Mouse (Mus musculus): ENCODE measurements around the gene Klhl26. TPM values are rescaled to one million over a fixed set of nuclear protein-coding genes. Genes with fewer than 3 reads are reported as not detected.

Klhl26 gene
- total RNA-seq, 2 experiments from 2014 or later: 3.5 to 4.7 TPM

DNA sequence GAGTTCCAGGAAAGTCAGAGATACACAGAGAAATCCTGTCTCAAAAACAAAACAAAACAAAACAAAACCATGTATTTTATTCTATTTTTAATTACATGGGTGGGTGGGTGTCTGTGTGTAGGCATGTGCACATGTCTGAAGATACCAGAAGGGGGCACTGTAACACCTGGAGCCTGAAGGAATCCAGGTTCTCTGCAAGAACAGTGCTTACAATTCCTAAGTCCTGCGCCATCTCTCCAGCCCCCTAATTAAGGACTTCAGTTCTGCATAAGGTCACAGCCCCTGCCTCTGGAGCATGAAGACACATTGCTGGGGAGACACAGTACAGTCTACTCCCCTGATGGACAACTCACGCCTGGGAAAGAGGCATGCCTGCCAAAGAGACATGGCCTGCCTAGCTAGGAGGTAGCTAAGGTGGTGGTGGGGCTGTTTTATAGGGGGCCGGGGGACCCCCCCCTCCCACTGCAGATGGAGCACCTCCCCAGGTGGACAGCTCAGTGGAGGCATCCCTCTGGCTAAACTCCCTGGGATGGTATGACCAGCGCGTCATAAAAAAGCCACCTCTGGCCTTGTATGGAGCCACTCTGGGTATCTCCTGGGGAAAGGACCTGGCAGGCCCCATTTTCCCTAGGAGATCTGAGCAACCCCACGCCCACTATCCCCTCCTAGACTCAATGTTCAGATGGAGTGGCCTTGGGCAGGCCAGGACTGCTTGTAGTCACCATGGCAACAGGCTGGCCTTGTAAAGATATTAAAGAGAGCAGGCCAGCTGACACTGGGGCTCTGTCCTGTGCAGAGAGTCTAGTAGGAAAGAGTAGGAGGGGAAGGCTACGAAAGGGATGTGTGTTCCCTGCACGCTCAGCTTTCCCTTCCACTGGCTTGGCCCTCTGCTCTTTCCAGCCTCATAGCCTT lies 61.0 kb downstream of the Klhl26 start:
- ATAC-seq (replicated peaks; ENCODE audit: poor library complexity): peak; percentile 69

DNA sequence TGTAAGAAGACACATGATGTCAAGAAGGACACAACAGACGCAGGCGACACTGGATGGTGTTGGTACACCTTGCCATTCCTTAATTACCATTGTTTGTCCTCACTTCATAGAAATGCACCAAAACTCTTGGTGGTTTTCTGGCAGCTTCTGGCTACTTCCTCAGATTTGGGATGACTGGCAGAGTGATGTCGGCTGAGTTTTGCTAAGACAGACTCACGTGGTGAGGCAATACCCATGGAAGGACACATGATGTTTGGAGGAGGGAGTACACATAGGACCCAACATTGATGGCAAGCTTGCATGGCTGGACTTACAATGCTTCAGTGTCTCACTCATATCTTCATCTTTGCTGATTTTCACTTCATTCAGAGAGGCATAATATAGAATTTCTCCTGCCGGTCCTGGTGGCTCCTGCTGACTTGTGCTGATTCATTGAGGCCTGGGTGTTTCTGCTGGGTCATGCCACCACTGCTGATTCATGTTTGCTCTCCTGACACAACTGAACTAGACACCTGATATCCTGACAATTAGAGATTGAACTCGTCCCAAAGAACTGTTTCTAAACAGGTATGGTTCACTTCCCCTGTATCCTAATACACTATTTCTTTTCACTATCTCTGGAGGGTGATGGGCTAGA lies 62.3 kb downstream of the Klhl26 start:
- no peak for ATAC-seq (replicated peaks; ENCODE audit: poor library complexity)

DNA sequence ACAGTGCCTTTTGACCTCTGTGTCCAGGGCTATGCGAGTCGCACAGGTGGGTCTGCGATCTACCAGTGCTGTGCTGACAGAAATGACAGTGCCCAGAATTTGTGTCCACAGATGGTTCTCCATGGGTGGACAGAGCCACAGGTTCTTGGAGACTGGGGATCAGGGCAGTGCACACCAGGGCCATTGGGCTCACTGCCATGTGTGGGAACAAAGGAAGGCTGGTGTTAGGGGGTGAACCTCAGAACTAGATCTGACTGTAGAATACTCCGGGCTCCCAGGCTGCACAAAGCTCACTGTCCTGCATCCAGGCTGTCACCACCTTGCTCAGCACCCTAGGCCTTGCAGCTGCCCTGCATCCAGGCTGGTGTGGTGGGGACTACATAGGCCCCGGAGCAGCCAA lies 66.5 kb downstream of the Klhl26 start:
- ATAC-seq (replicated peaks; ENCODE audit: poor library complexity): no peak

DNA sequence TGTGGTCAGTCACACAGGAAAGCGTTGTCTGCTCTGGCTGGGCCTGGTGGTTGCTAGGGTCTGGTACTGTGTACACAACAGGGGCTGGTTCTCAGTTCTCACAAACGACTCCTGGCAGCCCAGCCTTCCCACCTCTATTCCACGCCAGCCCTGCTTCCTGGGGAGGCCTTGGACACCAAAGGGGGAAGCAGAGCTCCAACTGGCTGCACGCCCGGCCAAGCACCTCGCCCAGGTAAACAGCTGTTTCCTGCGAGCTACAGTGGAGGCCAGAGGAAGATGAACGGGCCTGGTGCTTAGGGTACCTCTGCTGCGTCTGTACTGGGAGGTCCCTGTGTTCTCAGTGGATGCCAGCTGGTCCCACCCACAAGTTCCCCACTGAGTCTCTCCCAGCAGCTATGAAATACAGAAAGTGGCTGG lies 67.3 kb downstream of the Klhl26 start:
- ATAC-seq (replicated peaks; ENCODE audit: poor library complexity): no peak

DNA sequence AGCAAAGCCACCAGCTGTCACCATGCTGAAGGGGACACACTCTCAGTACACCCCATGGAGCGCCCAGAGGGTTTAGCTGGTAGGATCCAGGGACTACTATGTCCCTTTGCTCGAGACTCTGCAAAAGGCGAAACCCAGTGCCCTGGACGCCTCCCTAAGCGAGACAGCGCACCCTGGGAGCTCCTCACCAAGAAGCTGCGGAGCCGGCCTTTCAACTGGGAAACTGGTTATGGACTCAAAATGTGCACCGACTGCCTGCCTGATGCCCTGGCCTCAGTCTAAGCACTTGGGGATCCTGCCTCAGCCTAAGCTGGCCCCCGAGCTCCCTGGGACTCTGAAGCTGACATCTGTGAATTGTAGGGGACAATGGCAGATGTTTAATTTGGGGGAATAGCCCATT lies 67.7 kb downstream of the Klhl26 start:
- ATAC-seq (replicated peaks; ENCODE audit: poor library complexity): no peak

DNA sequence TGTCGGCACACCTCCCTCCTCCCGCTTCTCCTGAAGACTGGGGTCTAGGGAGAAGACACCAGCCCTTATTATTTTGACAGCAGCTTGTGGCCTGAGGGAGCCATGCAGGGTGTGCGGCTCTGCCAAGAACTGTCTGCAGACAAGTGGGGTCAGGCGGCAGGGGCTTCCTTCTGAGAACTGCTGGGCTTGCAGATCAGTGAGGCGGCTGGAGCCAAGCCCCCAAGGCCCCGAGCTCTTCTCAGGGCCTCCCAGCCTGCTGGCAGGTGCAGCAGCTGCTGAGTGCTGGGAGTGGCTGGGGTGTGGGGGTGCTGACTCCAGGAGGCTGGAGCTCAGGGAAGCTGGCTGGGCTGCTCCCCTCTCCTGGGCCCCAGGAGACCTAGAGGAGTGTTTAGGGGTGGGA lies 68.5 kb downstream of the Klhl26 start:
- ATAC-seq (replicated peaks; ENCODE audit: poor library complexity): no peak

DNA sequence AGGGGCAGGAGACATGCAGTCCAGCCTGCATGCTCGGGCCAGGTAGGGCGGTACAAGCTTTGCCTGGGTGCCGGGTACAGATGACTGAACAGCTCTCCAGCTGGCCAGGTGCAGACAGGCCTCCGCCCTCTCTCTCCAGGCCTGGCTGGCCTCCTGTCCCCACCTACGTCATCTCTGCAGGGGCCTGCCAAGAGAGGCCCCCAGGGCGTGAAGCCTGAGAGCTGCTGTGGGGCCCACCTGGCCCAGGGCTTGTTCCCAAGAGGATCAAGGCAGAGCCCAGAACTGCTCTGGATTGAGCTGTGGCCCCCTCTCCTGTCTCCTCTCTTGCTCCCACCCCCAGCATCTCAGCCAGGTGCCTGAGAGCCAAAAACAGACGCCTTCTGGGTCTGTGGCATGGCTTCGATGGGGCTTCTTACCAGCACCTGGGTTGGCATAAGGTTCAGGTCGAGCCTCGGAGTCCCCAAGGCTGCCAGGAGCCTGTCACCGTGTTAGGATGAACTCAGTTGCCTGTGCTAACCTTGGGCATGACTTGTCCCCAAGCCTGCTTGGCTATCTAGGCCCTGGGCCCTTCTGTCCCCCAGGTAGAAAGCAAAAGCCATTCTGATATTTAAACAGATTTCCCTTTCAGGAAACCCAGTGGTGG lies 70.2 kb downstream of the Klhl26 start:
- no peak for ATAC-seq (replicated peaks; ENCODE audit: poor library complexity)

DNA sequence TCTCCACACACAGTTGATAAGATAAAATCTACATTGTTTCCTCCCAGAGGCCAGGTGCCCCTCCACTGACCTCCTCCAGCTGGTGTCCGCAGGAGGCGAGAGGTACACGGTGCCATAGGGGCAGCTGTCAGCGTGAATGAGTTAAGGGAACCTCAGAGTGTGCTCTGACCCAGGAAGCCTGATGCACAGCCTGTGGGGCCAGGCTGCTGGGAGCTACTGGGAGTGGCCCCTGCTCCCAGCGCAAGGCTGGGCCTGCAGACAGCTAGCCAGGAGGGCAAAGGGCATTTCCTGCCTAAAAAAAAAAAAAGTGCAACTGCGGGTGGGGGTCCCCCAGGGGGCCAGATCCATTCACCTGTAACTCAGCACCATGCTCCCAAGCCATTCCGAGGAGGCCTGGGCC lies 71.6 kb downstream of the Klhl26 start:
- ATAC-seq (replicated peaks; ENCODE audit: poor library complexity): no peak

DNA sequence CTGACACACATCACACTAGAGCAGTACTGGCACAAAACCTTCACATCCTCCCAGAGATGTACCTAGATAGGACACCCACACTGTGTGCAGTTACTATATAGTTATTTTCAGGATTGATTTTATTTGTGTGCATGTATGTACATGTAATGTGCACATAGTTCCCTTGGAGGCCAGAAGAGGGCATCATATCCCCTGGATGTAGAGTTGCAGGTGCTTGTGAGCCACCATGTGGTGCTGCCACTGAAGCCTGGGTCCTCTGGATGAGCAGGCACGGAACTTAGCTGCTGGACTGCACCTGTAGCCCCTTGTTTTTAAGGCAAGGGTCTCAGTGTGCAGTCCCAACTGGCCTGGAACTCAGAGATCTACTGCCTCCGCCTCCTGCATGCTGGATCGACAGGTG lies 72.6 kb downstream of the Klhl26 start:
- ATAC-seq (replicated peaks; ENCODE audit: poor library complexity): no peak

Other genes starting within 250 kb of the Klhl26 start
- 32.2 and 53.8 TPM in 2 replicates for gene Sugp2, start 242.7 kb downstream of the Klhl26 start, total RNA-seq (2015)
- 44.2 and 45.7 TPM in 2 replicates for gene Sugp2, start 242.7 kb downstream of the Klhl26 start, total RNA-seq (2017)
- 7.1 and 9.2 TPM in 2 replicates for gene Armc6, start 242.5 kb downstream of the Klhl26 start, total RNA-seq (2015)
- gene Armc6, start 242.5 kb downstream of the Klhl26 start, total RNA-seq (2017): 3.2 and 5.3 TPM in 2 replicates
- 4.2 and 5.8 TPM in 2 replicates for gene Homer3, start 194.1 kb downstream of the Klhl26 start, total RNA-seq (2015)
- gene Homer3, start 194.1 kb downstream of the Klhl26 start, total RNA-seq (2017): 8.9 and 9.9 TPM in 2 replicates
- gene Ddx49, start 174.5 kb downstream of the Klhl26 start, total RNA-seq (2015): 42.7 and 44.7 TPM in 2 replicates
- 163 and 172 TPM in 2 replicates for gene Ddx49, start 174.5 kb downstream of the Klhl26 start, total RNA-seq (2017)
- gene Cope, start 174.4 kb downstream of the Klhl26 start, total RNA-seq (2015): 214 and 223 TPM in 2 replicates
- 129 and 151 TPM in 2 replicates for gene Cope, start 174.4 kb downstream of the Klhl26 start, total RNA-seq (2017)
- gene Cers1, start 161.2 kb downstream of the Klhl26 start, total RNA-seq (2015): not detected in 2 replicates
- not detected in 2 replicates for gene Cers1, start 161.2 kb downstream of the Klhl26 start, total RNA-seq (2017)
- not detected in 2 replicates for gene Gdf1, start 147.2 kb downstream of the Klhl26 start, total RNA-seq (2015)
- gene Gdf1, start 147.2 kb downstream of the Klhl26 start, total RNA-seq (2017): not detected in 2 replicates
- 13.9 and 15.3 TPM in 2 replicates for gene Upf1, start 123.7 kb downstream of the Klhl26 start, total RNA-seq (2015)
- gene Upf1, start 123.7 kb downstream of the Klhl26 start, total RNA-seq (2017): 32.3 and 32.5 TPM in 2 replicates
- gene Comp, start 103.4 kb downstream of the Klhl26 start, total RNA-seq (2015): not detected in 2 replicates
- gene Comp, start 103.4 kb downstream of the Klhl26 start, total RNA-seq (2017): 0.07 TPM in 1 of 2 replicates, not detected in the other
- 7.8 and 9.3 TPM in 2 replicates for gene Crtc1, start 37.4 kb downstream of the Klhl26 start, total RNA-seq (2015)
- gene Crtc1, start 37.4 kb downstream of the Klhl26 start, total RNA-seq (2017): 2.7 and 6.6 TPM in 2 replicates
- not detected in 2 replicates for gene Tmem59l, start 10.4 kb upstream of the Klhl26 start, total RNA-seq (2015)
- gene Tmem59l, start 10.4 kb upstream of the Klhl26 start, total RNA-seq (2017): not detected in 2 replicates
- gene Crlf1, start 16.2 kb upstream of the Klhl26 start, total RNA-seq (2015): not detected in 2 replicates
- gene Crlf1, start 16.2 kb upstream of the Klhl26 start, total RNA-seq (2017): not detected in 2 replicates
- 40.6 and 41.3 TPM in 2 replicates for gene Rex1bd, start 29.8 kb upstream of the Klhl26 start, total RNA-seq (2015)
- 42.1 and 50.4 TPM in 2 replicates for gene Rex1bd, start 29.8 kb upstream of the Klhl26 start, total RNA-seq (2017)
- 3,077 and 3,244 TPM in 2 replicates for gene Uba52, start 33.8 kb upstream of the Klhl26 start, total RNA-seq (2015)
- 4,035 and 5,307 TPM in 2 replicates for gene Uba52, start 33.8 kb upstream of the Klhl26 start, total RNA-seq (2017)
- 74.6 and 90.4 TPM in 2 replicates for gene Fkbp8, start 50.8 kb upstream of the Klhl26 start, total RNA-seq (2015)
- 114 and 133 TPM in 2 replicates for gene Fkbp8, start 50.8 kb upstream of the Klhl26 start, total RNA-seq (2017)
- 88.0 and 106 TPM in 2 replicates for gene Kxd1, start 51.0 kb upstream of the Klhl26 start, total RNA-seq (2015)
- 63.1 and 84.4 TPM in 2 replicates for gene Kxd1, start 51.0 kb upstream of the Klhl26 start, total RNA-seq (2017)
- 8.5 and 8.7 TPM in 2 replicates for gene Ell, start 62.5 kb upstream of the Klhl26 start, total RNA-seq (2015)
- 9.1 and 9.5 TPM in 2 replicates for gene Ell, start 62.5 kb upstream of the Klhl26 start, total RNA-seq (2017)
- 26.1 and 39.0 TPM in 2 replicates for gene Isyna1, start 117.4 kb upstream of the Klhl26 start, total RNA-seq (2015)
- 42.9 and 45.4 TPM in 2 replicates for gene Isyna1, start 117.4 kb upstream of the Klhl26 start, total RNA-seq (2017)
- gene Ssbp4, start 131.9 kb upstream of the Klhl26 start, total RNA-seq (2015): 31.6 and 40.7 TPM in 2 replicates
- gene Ssbp4, start 131.9 kb upstream of the Klhl26 start, total RNA-seq (2017): 40.2 and 69.7 TPM in 2 replicates
- 6.2 and 12.9 TPM in 2 replicates for gene Lrrc25, start 139.2 kb upstream of the Klhl26 start, total RNA-seq (2015)
- gene Lrrc25, start 139.2 kb upstream of the Klhl26 start, total RNA-seq (2017): 4.7 and 5.4 TPM in 2 replicates
- gene Gdf15, start 155.5 kb upstream of the Klhl26 start, total RNA-seq (2015): not detected in 2 replicates
- not detected in 2 replicates for gene Gdf15, start 155.5 kb upstream of the Klhl26 start, total RNA-seq (2017)
- gene Pgpep1, start 183.4 kb upstream of the Klhl26 start, total RNA-seq (2015): 11.7 and 11.8 TPM in 2 replicates
- 3.6 and 5.2 TPM in 2 replicates for gene Pgpep1, start 183.4 kb upstream of the Klhl26 start, total RNA-seq (2017)
- gene Lsm4, start 196.3 kb upstream of the Klhl26 start, total RNA-seq (2015): 121 and 125 TPM in 2 replicates
- gene Lsm4, start 196.3 kb upstream of the Klhl26 start, total RNA-seq (2017): 214 and 249 TPM in 2 replicates
- gene Jund, start 222.0 kb upstream of the Klhl26 start, total RNA-seq (2015): 16.1 and 29.1 TPM in 2 replicates
- gene Jund, start 222.0 kb upstream of the Klhl26 start, total RNA-seq (2017): 19.8 and 21.0 TPM in 2 replicates
- gene Iqcn, start 226.5 kb upstream of the Klhl26 start, total RNA-seq (2015): 0.07 TPM in 1 of 2 replicates, not detected in the other
- not detected in 2 replicates for gene Iqcn, start 226.5 kb upstream of the Klhl26 start, total RNA-seq (2017)
- not detected in 2 replicates for gene Gm3336, start 241.6 kb upstream of the Klhl26 start, total RNA-seq (2015)
- 0.12 TPM in 1 of 2 replicates, not detected in the other for gene Gm3336, start 241.6 kb upstream of the Klhl26 start, total RNA-seq (2017)
- 0.39 TPM in 1 of 2 replicates, not detected in the other for gene Pde4c, start 246.8 kb upstream of the Klhl26 start, total RNA-seq (2015)
- gene Pde4c, start 246.8 kb upstream of the Klhl26 start, total RNA-seq (2017): not detected in 2 replicates